Mouse (Mus musculus): Measurements from ENCODE around the gene Syt2. TPM values are rescaled to one million over a fixed set of nuclear protein-coding genes. Genes with fewer than 3 reads are reported as not detected.

Syt2 gene
- polyA plus RNA-seq, 1 experiment from 2014 or later = 1.0 TPM

DNA sequence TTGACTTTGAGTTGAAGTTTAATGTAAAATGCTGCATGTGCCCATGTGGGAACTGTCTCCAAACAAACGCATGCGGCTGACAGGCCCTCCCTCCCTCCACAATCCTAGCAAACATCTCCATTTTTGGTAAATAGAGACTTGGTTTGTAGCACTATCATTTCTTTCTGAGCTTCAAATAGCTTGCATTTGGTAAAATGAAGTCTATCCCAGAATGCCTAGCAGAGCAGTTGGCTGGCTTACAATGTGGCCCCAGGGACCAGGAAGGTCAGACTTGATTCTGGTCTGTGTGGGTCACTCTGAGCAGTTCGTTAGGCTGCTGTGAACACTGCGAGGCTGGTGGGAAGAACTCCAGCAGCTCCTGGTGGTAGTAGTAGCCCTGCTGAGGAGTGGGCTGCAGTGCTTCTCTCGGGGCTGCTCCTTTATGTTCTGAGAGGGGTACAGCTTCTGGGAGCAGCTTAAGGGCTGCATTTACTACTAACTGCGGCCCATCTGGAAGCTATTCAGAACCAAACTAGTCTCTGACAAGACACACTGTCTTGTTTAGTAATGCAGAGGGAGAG lies 128.3 kb downstream of the Syt2 start:
- peaks cover 13% of the 10 kb centered on the region; the same call in 1 of the 2 replicates for H3K36me3 ChIP-seq
- H3K4me1 ChIP-seq = peaks cover 51% of the 10 kb centered on the region
- peak; percentile 34; the same call in 1 of the 2 replicates for ATAC-seq (ENCODE audit: insufficient number of reproducible peaks, low FRiP score, low TSS enrichment, low read depth)
- H3K9me3 ChIP-seq (replicated peaks) = no peaks in the 10 kb centered on the region
- no peak overlapping the region for H3K9ac ChIP-seq
- no peaks in the 10 kb centered on the region for H3K27me3 ChIP-seq
- H3K4me3 ChIP-seq (replicated peaks) = no peak overlapping the region
- 24% methylated on average over 6 of the region's 6 CpGs for WGBS
- H3K27ac ChIP-seq (replicated peaks) = peak overlapping the region; percentile 89
- H3K4me2 ChIP-seq (replicated peaks) = no peak overlapping the region

- 27% methylated on average over 3 of the region's 3 CpGs for WGBS
- Histone ChIP-seq H3K9ac (no peak overlapping the region), H3K9me3 (replicated peaks) (no peaks in the 10 kb centered on the region), H3K4me1 (peaks cover 51% of the 10 kb centered on the region), H3K27ac (replicated peaks) (peak overlapping the region; percentile 89), H3K4me3 (replicated peaks) (no peak overlapping the region), H3K4me2 (replicated peaks) (no peak overlapping the region), H3K36me3 (0 out of 2 replicates have a peak, but pooled peaks cover 9% of the 10 kb centered on the region), H3K27me3 (no peaks in the 10 kb centered on the region)
- 0 out of 2 replicates have a peak, but pooled peaks have one; percentile 32 for ATAC-seq (ENCODE audit: insufficient number of reproducible peaks, low FRiP score, low TSS enrichment, low read depth)
These were observed 129.2 kb downstream of the Syt2 start for GRCm38 (mm10) chr1:134775631-134776030.

GRCm38 (mm10) chr1:134777201-134777885 lies 130.9 kb downstream of the Syt2 start:
- Histone ChIP-seq H3K4me1 (peaks cover 40% of the 10 kb centered on the region), H3K9ac (no peak overlapping the region), H3K36me3 (0 out of 2 replicates have a peak, but pooled peaks cover 2% of the 10 kb centered on the region), H3K27me3 (no peaks in the 10 kb centered on the region), H3K4me3 (replicated peaks) (no peak overlapping the region), H3K27ac (replicated peaks) (0 out of 2 replicates have a peak overlapping the region, but pooled peaks have one; percentile 18), H3K4me2 (replicated peaks) (no peak overlapping the region), H3K9me3 (replicated peaks) (no peaks in the 10 kb centered on the region)
- ATAC-seq (ENCODE audit: insufficient number of reproducible peaks, low FRiP score, low TSS enrichment, low read depth) = no peak
- WGBS = 77% methylated on average over 12 of the region's 12 CpGs

DNA sequence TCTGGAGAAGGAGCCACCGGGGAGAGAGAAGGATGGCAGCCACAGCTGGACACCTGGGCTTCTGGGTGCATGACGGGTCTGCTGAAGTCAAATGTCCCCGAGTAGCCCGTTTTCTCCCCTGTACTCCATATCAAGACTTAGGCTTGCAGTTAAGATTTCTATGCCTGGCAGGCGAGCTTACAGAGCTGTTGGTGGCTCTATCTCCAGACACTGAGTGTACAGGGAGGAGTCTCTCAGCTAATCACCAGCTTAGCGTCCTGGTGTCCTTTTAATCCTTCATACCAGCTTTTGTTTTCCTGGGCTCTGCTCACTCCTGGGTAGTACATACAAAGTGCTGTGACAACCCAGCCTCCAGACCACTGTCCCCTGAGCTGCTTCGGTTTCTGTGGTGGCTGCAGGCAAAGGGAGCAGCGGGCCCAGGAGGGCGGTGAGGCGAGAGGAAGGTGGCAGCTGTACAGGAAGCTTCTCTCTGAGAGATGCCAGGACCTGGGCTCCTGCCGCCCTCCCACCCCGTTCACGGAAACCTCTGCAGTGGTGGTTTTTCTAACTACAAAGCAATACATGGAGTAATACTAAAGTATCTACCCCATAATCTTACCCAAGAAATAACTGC lies 131.6 kb downstream of the Syt2 start:
- no peaks in the 10 kb centered on the region for H3K36me3 ChIP-seq
- WGBS = 49% methylated on average over 13 of the region's 13 CpGs
- no peak for ATAC-seq (ENCODE audit: insufficient number of reproducible peaks, low FRiP score, low TSS enrichment, low read depth)
- no peaks in the 10 kb centered on the region for H3K9me3 ChIP-seq (replicated peaks)
- no peak overlapping the region for H3K4me3 ChIP-seq (replicated peaks)
- H3K4me2 ChIP-seq (replicated peaks) = no peak overlapping the region
- no peaks in the 10 kb centered on the region for H3K27me3 ChIP-seq
- H3K27ac ChIP-seq (replicated peaks) = 0 out of 2 replicates have a peak overlapping the region, but pooled peaks have one; percentile 17
- peaks cover 39% of the 10 kb centered on the region for H3K4me1 ChIP-seq
- no peak overlapping the region for H3K9ac ChIP-seq

DNA sequence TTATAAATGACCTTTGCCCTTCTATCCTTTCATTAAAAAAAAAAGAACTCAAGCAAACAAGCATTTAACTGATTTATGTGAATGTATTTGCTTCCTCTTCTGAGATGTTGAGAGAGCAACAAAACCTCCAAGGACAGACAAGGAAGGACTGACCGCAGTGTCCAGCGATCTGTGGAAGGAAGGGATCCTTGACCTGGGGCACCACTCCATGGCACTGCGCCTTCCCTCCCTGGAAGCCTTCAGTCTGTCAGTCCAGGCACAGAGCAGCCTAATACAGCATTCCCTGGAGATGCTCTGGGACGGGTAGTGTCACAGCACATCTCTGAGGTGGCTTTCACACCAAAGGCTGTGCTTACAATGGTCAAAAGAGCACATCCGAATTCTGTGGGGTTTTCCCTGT lies 136.3 kb downstream of the Syt2 start:
- Histone ChIP-seq H3K27me3 (no peaks in the 10 kb centered on the region), H3K36me3 (no peaks in the 10 kb centered on the region), H3K4me3 (replicated peaks) (no peak overlapping the region), H3K4me2 (replicated peaks) (no peak overlapping the region), H3K4me1 (peaks cover 24% of the 10 kb centered on the region), H3K27ac (replicated peaks) (no peak overlapping the region), H3K9me3 (replicated peaks) (no peaks in the 10 kb centered on the region), H3K9ac (no peak overlapping the region)
- WGBS = 83% methylated on average over 5 of the region's 5 CpGs
- ATAC-seq (ENCODE audit: insufficient number of reproducible peaks, low FRiP score, low TSS enrichment, low read depth) = no peak

DNA sequence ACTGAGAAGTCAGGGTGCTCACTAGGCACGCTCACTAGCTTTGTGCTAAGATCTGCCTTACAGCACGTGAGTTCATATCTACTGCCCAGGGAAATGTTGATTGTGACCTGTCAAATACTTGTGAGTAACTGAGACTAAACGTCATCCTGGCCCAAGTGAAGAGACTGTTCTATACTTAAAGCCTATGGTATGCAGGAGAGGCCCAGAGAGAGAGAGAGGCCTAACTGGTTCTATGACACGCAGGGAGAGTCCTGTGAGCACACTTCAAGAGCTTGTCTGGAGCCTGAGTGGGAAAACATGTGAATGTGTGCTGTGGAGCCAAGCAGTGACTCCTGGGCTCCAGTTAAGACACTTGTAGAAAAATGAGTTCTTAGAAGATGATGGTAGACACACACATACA lies 137.5 kb downstream of the Syt2 start:
- Histone ChIP-seq H3K9ac (0 out of 2 replicates have a peak overlapping the region, but pooled peaks have one; percentile 3), H3K4me1 (peaks cover 24% of the 10 kb centered on the region), H3K27me3 (no peaks in the 10 kb centered on the region), H3K4me3 (replicated peaks) (no peak overlapping the region), H3K27ac (replicated peaks) (peak overlapping the region; percentile 73), H3K36me3 (no peaks in the 10 kb centered on the region), H3K9me3 (replicated peaks) (no peaks in the 10 kb centered on the region), H3K4me2 (replicated peaks) (no peak overlapping the region)
- no peak for ATAC-seq (ENCODE audit: insufficient number of reproducible peaks, low FRiP score, low TSS enrichment, low read depth)
- WGBS = 58% methylated on average over 4 of the region's 4 CpGs

DNA sequence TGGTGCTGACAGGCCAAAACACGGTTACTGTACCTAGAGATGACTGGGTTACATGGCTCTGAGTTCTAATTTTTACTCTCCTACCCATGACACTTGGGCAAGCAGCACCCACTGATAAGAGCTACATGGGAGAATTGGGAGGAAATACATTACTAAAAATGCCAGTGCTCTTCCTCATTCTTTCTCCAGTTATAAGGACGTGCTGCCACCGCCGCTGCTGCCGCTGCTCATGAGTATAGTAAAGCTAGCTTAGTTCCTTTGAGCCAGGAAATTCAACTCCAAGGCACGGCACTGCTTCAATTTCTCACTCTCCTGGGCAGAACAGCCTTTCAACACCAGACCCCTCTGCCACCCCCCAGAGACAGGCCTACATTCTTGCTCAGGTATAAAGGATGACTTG lies 138.0 kb downstream of the Syt2 start:
- Histone ChIP-seq H3K4me3 (replicated peaks) (no peak overlapping the region), H3K36me3 (no peaks in the 10 kb centered on the region), H3K27ac (replicated peaks) (peak overlapping the region; percentile 73), H3K9me3 (replicated peaks) (no peaks in the 10 kb centered on the region), H3K27me3 (no peaks in the 10 kb centered on the region), H3K9ac (no peak overlapping the region), H3K4me1 (peaks cover 24% of the 10 kb centered on the region), H3K4me2 (replicated peaks) (no peak overlapping the region)
- 56% methylated on average over 6 of the region's 6 CpGs for WGBS
- ATAC-seq (ENCODE audit: insufficient number of reproducible peaks, low FRiP score, low TSS enrichment, low read depth) = no peak

GRCm38 (mm10) chr1:134784911-134785310 lies 138.4 kb downstream of the Syt2 start:
- Histone ChIP-seq H3K36me3 (no peaks in the 10 kb centered on the region), H3K4me3 (replicated peaks) (no peak overlapping the region), H3K27me3 (no peaks in the 10 kb centered on the region), H3K9me3 (replicated peaks) (no peaks in the 10 kb centered on the region), H3K27ac (replicated peaks) (peak overlapping the region; percentile 73), H3K4me2 (replicated peaks) (no peak overlapping the region), H3K9ac (no peak overlapping the region), H3K4me1 (peaks cover 24% of the 10 kb centered on the region)
- ATAC-seq (ENCODE audit: insufficient number of reproducible peaks, low FRiP score, low TSS enrichment, low read depth) = no peak
- WGBS = 81% methylated on average over 1 of the region's 1 CpGs

DNA sequence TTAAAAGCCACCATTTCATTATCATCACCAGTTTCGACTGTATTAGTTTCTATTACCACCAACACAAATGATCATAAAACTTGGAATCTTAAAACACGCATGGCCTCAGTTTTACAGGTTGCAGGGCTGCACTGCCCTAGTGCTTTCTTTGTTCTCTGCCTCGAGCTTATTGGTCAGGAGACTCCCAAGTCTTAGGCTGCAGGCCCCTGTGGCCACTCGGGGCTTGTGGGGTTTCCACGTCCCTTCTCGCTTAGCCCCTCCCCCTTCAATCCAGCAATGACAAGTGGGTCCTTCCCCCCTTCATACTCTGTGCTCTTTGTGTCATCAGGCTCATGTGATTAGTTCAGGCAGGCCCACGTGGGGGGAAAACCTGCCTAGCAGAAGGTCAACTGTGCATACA lies 141.6 kb downstream of the Syt2 start:
- H3K9me3 ChIP-seq (replicated peaks) = no peaks in the 10 kb centered on the region
- WGBS = 33% methylated on average over 7 of the region's 7 CpGs
- no peak overlapping the region for H3K9ac ChIP-seq
- H3K4me3 ChIP-seq (replicated peaks) = no peak overlapping the region
- H3K4me2 ChIP-seq (replicated peaks) = no peak overlapping the region
- no peaks in the 10 kb centered on the region for H3K27me3 ChIP-seq
- peak overlapping the region; percentile 66 for H3K27ac ChIP-seq (replicated peaks)
- peak; percentile 43; the same call in 1 of the 2 replicates for ATAC-seq (ENCODE audit: insufficient number of reproducible peaks, low FRiP score, low TSS enrichment, low read depth)
- H3K36me3 ChIP-seq = no peaks in the 10 kb centered on the region
- H3K4me1 ChIP-seq = peaks cover 24% of the 10 kb centered on the region

- ATAC-seq (ENCODE audit: insufficient number of reproducible peaks, low FRiP score, low TSS enrichment, low read depth) = no peak
- Histone ChIP-seq H3K9me3 (replicated peaks) (no peaks in the 10 kb centered on the region), H3K4me1 (peaks cover 14% of the 10 kb centered on the region)
These were observed 144.4 kb downstream of the Syt2 start for GRCm38 (mm10) chr1:134790716-134791439.

DNA sequence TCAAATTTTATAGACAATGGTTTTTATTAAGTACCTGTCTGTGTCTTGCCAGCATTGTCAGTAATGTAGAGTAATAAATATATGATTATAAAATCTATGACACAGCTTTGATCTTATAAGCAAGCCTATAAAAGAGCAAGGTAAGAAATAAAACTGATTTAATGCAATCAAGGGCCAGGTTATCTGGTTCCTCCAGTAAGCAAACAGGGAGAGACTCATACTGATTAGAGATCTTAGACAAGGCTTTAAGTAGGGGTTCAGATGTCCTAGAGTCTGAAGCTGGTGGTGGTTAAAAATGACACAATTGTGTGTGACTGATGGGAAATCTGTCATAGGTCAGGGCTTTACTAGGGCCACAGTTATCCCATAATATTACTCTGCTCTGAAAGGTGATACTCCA lies 145.0 kb downstream of the Syt2 start:
- H3K4me3 ChIP-seq (replicated peaks) = no peak overlapping the region
- no peaks in the 10 kb centered on the region for H3K27me3 ChIP-seq
- no peak overlapping the region for H3K9ac ChIP-seq
- no peak overlapping the region for H3K27ac ChIP-seq (replicated peaks)
- ATAC-seq (ENCODE audit: insufficient number of reproducible peaks, low FRiP score, low TSS enrichment, low read depth) = no peak
- H3K4me2 ChIP-seq (replicated peaks) = no peak overlapping the region
- H3K9me3 ChIP-seq (replicated peaks) = no peaks in the 10 kb centered on the region
- no peaks in the 10 kb centered on the region for H3K36me3 ChIP-seq
- peaks cover 10% of the 10 kb centered on the region for H3K4me1 ChIP-seq

More at GRCm38 (mm10) chr1:134790716-134791439, 144.4 kb downstream of the Syt2 start:
- Histone ChIP-seq H3K27ac (replicated peaks) (no peak overlapping the region), H3K4me3 (replicated peaks) (no peak overlapping the region), H3K27me3 (no peaks in the 10 kb centered on the region), H3K9ac (no peak overlapping the region), H3K4me2 (replicated peaks) (no peak overlapping the region), H3K36me3 (no peaks in the 10 kb centered on the region)
- 91% methylated on average over 2 of the region's 2 CpGs for WGBS
